Mouse (Mus musculus): Measurements from ENCODE around the gene Zfp784. TPM values are rescaled to one million over a fixed set of nuclear protein-coding genes. Genes with fewer than 3 reads are reported as not detected.
A peak's percentile ranks its signal among the peaks of the same experiment; 100 is the strongest.

Gene Zfp784
- polyA plus RNA-seq, 1 experiment from 2014 or later, result 5.7 TPM

DNA sequence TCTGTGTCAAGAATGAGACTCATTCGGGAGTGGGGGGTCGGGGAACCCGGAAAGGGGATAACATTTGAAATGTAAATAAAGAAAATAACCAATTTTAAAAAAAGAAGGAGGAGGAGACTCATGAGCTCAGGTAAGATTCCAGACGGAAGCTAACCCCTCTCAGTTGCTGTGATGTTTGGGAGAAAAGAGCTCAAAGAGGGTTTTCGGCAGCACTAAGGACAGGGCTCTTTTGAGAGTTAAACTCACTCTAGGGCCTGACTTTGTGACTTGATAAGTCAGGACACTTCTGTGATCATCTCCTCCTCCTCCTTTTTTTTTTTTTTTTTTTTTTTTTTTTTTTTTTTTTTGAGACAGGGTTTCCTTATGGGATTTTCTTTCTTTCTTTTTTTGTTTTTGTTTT, 694 bp upstream of the Zfp784 start:
- H3K36me3 ChIP-seq (ENCODE audit: insufficient read depth, low read length), result peaks cover 16% of the 10 kb centered on the region
- H3K27ac ChIP-seq, result no peak overlapping the region; the same call in 1 of the 2 replicates
- H3K4me1 ChIP-seq (replicated peaks; ENCODE audit: insufficient read depth, low read length), result 0 out of 2 replicates have a peak, but pooled peaks cover 3% of the 10 kb centered on the region
- H3K9ac ChIP-seq (ENCODE audit: low read depth, low read length), result no peak overlapping the region
- no peak for TF ChIP-seq CTCF (IDR thresholded peaks at IDR 0.05; ENCODE audit: low read depth)
- DNase-seq (ENCODE audit: low spot score) (no peak), ATAC-seq (replicated peaks; ENCODE audit: low FRiP score, low read depth) (no peak)
- no peaks in the 10 kb centered on the region for H3K9me3 ChIP-seq (replicated peaks; ENCODE audit: low read length)
- peak overlapping the region; percentile 69 for H3K4me3 ChIP-seq (replicated peaks; ENCODE audit: low read depth, low read length)
- no peaks in the 10 kb centered on the region for H3K27me3 ChIP-seq (ENCODE audit: insufficient read depth, low read length)
- peak overlapping the region; percentile 60 for H3K4me2 ChIP-seq (ENCODE audit: low read length)
- WGBS, result 26% methylated on average over 5 of the region's 5 CpGs

DNA sequence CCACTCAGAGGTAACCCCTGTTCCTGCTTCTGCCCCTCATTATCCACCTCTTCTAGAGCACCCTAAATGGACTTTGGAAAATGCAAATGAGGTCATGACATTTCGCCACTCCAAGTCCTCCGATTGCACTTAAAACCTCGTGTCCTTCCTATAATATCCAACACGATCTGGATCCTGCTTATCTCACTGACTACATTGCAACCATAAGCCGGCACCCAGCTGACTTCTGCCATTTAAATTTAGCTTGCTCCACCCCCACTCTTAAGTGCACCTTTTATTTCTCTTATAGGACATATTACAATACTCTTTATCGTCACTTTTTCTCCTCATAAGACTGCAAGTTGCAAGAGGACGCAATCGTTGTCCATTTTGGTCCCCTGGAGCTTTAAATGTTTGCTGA, 779 bp downstream of the Zfp784 start:
- no peaks in the 10 kb centered on the region for H3K9me3 ChIP-seq (replicated peaks; ENCODE audit: low read length)
- 88% methylated on average over 8 of the region's 8 CpGs for WGBS
- no peak for TF ChIP-seq CTCF (IDR thresholded peaks at IDR 0.05; ENCODE audit: low read depth)
- H3K4me1 ChIP-seq (replicated peaks; ENCODE audit: insufficient read depth, low read length), result 0 out of 2 replicates have a peak, but pooled peaks cover 3% of the 10 kb centered on the region
- no peaks in the 10 kb centered on the region for H3K27me3 ChIP-seq (ENCODE audit: insufficient read depth, low read length)
- no peak for ATAC-seq (replicated peaks; ENCODE audit: low FRiP score, low read depth)
- peaks cover 30% of the 10 kb centered on the region for H3K36me3 ChIP-seq (ENCODE audit: insufficient read depth, low read length)
- H3K4me2 ChIP-seq (ENCODE audit: low read length), result peak overlapping the region; percentile 60
- H3K4me3 ChIP-seq (replicated peaks; ENCODE audit: low read depth, low read length), result peak overlapping the region; percentile 69
- peak overlapping the region; percentile 92; the same call in 1 of the 2 replicates for H3K9ac ChIP-seq (ENCODE audit: low read depth, low read length)
- no peak for DNase-seq (ENCODE audit: low spot score)
- H3K27ac ChIP-seq, result peak overlapping the region; percentile 99; the same call in 1 of the 2 replicates

DNA sequence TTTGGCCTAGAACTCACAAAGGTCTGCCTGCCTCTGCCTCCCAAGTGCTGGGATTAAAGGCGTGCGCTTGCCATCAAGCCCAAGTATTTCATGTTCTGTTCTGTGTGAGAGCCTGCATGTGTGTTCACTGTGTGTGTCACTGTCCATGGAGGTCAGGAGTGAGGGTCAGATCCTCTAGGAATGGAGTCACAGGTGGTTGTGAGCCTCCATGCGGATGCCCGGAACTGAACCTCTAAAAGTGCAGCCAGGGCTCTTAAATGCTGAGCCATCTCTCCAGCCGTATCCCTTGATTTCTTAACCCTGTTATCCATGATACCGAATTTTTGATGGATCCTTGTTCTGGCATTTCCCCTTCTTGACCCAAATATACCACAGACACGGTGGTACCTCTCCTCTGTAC, 1.2 kb downstream of the Zfp784 start:
- no peak for TF ChIP-seq CTCF (IDR thresholded peaks at IDR 0.05; ENCODE audit: low read depth)
- H3K27me3 ChIP-seq (ENCODE audit: insufficient read depth, low read length), result no peaks in the 10 kb centered on the region
- DNase-seq (ENCODE audit: low spot score), result no peak
- 0 out of 2 replicates have a peak, but pooled peaks cover 3% of the 10 kb centered on the region for H3K4me1 ChIP-seq (replicated peaks; ENCODE audit: insufficient read depth, low read length)
- no peak overlapping the region for H3K4me3 ChIP-seq (replicated peaks; ENCODE audit: low read depth, low read length)
- no peak for ATAC-seq (replicated peaks; ENCODE audit: low FRiP score, low read depth)
- H3K9ac ChIP-seq (ENCODE audit: low read depth, low read length), result no peak overlapping the region
- WGBS, result 94% methylated on average over 7 of the region's 7 CpGs
- no peaks in the 10 kb centered on the region for H3K9me3 ChIP-seq (replicated peaks; ENCODE audit: low read length)
- H3K36me3 ChIP-seq (ENCODE audit: insufficient read depth, low read length), result peaks cover 35% of the 10 kb centered on the region
- no peak overlapping the region for H3K27ac ChIP-seq
- no peak overlapping the region for H3K4me2 ChIP-seq (ENCODE audit: low read length)

DNA sequence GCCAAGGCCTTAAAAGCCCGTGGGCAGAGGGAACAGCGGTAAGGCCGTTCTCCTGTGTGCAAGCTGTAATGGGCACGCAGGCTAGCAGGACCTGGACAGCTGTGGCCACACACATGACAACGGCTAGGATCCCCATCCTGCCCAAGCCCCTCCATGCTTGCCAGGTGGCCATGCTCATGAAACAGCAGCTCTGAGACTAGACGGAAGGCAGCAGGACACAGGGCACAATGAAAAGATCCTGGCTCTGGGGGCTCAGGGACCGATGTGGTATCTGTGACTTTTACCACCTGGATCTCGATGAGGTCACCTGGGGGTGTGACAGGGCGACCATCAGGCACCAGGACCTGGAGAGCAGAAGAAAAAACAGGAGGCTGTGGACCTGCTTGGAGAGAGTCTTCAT, 2.1 kb downstream of the Zfp784 start:
- TF ChIP-seq CTCF (IDR thresholded peaks at IDR 0.05; ENCODE audit: low read depth), result no peak
- DNase-seq (ENCODE audit: low spot score) (no peak), ATAC-seq (replicated peaks; ENCODE audit: low FRiP score, low read depth) (no peak)
- Histone ChIP-seq H3K4me3 (replicated peaks; ENCODE audit: low read depth, low read length) (no peak overlapping the region), H3K27me3 (ENCODE audit: insufficient read depth, low read length) (no peaks in the 10 kb centered on the region), H3K4me1 (replicated peaks; ENCODE audit: insufficient read depth, low read length) (0 out of 2 replicates have a peak, but pooled peaks cover 3% of the 10 kb centered on the region), H3K27ac (no peak overlapping the region), H3K4me2 (ENCODE audit: low read length) (no peak overlapping the region), H3K9me3 (replicated peaks; ENCODE audit: low read length) (peaks cover 5% of the 10 kb centered on the region), H3K9ac (ENCODE audit: low read depth, low read length) (no peak overlapping the region), H3K36me3 (ENCODE audit: insufficient read depth, low read length) (peaks cover 44% of the 10 kb centered on the region)
- 94% methylated on average over 9 of the region's 9 CpGs for WGBS

DNA sequence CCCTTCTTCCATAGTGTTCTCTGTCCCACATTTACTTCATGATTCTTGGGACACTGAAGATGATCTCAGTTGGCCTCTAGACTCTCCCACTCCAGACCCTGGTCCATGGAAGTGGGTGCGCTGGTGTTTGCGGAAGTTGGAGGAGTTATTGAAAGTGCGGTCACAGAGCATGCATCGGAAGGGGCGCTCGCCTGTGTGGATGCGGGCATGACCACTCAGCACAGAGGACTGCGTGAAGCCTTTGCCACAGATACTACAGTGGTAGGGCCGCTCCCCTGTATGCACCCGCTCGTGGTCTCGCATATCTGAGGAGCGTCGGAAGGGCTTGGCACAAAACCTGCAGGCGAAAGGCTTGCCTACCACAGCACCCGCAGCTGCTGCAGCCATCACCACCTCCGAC, 2.6 kb downstream of the Zfp784 start:
- Histone ChIP-seq H3K4me3 (replicated peaks; ENCODE audit: low read depth, low read length) (no peak overlapping the region), H3K9me3 (replicated peaks; ENCODE audit: low read length) (peaks cover 10% of the 10 kb centered on the region), H3K36me3 (ENCODE audit: insufficient read depth, low read length) (peaks cover 49% of the 10 kb centered on the region), H3K27me3 (ENCODE audit: insufficient read depth, low read length) (no peaks in the 10 kb centered on the region), H3K4me1 (replicated peaks; ENCODE audit: insufficient read depth, low read length) (0 out of 2 replicates have a peak, but pooled peaks cover 3% of the 10 kb centered on the region), H3K27ac (no peak overlapping the region), H3K9ac (ENCODE audit: low read depth, low read length) (no peak overlapping the region), H3K4me2 (ENCODE audit: low read length) (no peak overlapping the region)
- ATAC-seq (replicated peaks; ENCODE audit: low FRiP score, low read depth) (no peak), DNase-seq (ENCODE audit: low spot score) (no peak)
- WGBS, result 96% methylated on average over 17 of the region's 17 CpGs
- no peak for TF ChIP-seq CTCF (IDR thresholded peaks at IDR 0.05; ENCODE audit: low read depth)

DNA sequence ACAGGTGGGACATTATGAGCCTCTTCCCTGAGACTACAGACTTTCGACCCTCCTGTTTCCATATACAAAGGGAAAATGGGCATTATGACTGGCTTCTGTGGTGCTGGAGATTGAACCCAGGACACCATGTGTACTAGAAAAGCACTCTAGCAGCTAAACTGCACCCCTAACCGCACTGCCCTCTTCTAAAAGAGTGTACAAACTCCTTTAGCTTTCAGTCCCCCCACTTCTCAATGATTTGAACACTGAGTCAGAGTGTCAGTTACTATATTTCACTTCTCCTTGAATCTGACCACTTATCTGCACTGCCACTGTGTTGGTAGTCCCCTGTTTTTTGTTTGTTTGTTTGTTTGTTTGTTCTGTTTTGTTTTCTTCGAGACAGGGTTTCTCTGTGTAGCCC, 4.4 kb downstream of the Zfp784 start, which contains the start of gene 4632433K11Rik:
4632433K11Rik (plus strand) TSS at position 301 of the 400 bp plus-strand sequence.
- WGBS, result 94% methylated on average over 3 of the region's 3 CpGs
- H3K36me3 ChIP-seq (ENCODE audit: insufficient read depth, low read length), result peaks cover 66% of the 10 kb centered on the region
- H3K4me1 ChIP-seq (replicated peaks; ENCODE audit: insufficient read depth, low read length), result 0 out of 2 replicates have a peak, but pooled peaks cover 3% of the 10 kb centered on the region
- no peak for TF ChIP-seq CTCF (IDR thresholded peaks at IDR 0.05; ENCODE audit: low read depth)
- no peaks in the 10 kb centered on the region for H3K27me3 ChIP-seq (ENCODE audit: insufficient read depth, low read length)
- H3K27ac ChIP-seq, result no peak within 1 kb of the TSS
- ATAC-seq (replicated peaks; ENCODE audit: low FRiP score, low read depth) (no peak), DNase-seq (ENCODE audit: low spot score) (no peak)
- peaks cover 19% of the 10 kb centered on the region for H3K9me3 ChIP-seq (replicated peaks; ENCODE audit: low read length)
- H3K4me3 ChIP-seq (replicated peaks; ENCODE audit: low read depth, low read length), result no peak within 1 kb of the TSS
- H3K9ac ChIP-seq (ENCODE audit: low read depth, low read length), result no peak within 1 kb of the TSS
- H3K4me2 ChIP-seq (ENCODE audit: low read length), result no peak within 1 kb of the TSS

DNA sequence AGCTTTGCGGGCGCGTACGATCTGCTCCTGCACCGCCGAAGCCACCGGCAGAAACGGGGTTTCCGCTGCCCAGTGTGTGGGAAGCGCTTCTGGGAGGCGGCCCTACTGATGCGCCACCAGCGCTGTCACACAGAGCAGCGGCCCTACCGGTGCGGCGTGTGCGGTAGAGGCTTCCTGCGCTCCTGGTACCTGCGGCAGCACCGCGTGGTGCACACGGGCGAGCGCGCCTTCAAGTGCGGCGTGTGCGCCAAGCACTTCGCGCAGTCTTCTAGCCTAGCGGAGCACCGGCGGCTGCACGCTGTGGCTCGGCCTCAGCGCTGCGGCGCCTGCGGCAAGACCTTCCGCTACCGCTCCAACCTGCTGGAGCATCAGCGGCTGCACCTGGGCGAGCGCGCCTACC, 6.8 kb downstream of the Zfp784 start:
- no peak overlapping the region for H3K4me3 ChIP-seq (replicated peaks; ENCODE audit: low read depth, low read length)
- no peak for ATAC-seq (replicated peaks; ENCODE audit: low FRiP score, low read depth)
- WGBS, result 85% methylated on average over 41 of the region's 46 CpGs
- H3K4me2 ChIP-seq (ENCODE audit: low read length), result no peak overlapping the region
- no peaks in the 10 kb centered on the region for H3K27me3 ChIP-seq (ENCODE audit: insufficient read depth, low read length)
- no peak for DNase-seq (ENCODE audit: low spot score)
- no peak overlapping the region for H3K27ac ChIP-seq
- H3K9me3 ChIP-seq (replicated peaks; ENCODE audit: low read length), result peaks cover 19% of the 10 kb centered on the region
- H3K36me3 ChIP-seq (ENCODE audit: insufficient read depth, low read length), result peaks cover 71% of the 10 kb centered on the region
- TF ChIP-seq CTCF (IDR thresholded peaks at IDR 0.05; ENCODE audit: low read depth), result no peak
- H3K4me1 ChIP-seq (replicated peaks; ENCODE audit: insufficient read depth, low read length), result no peaks in the 10 kb centered on the region
- no peak overlapping the region for H3K9ac ChIP-seq (ENCODE audit: low read depth, low read length)
